Mouse (Mus musculus) MEL (cell line): ENCODE measurements around the gene Agpat1. TPM values are rescaled to one million over a fixed set of nuclear protein-coding genes. Genes with fewer than 3 reads are reported as not detected.

Experiments
- DNase-seq: peaks from one replicate; pipeline ENCODE4 v3.0.0; 2011; ENCODE audit warnings: low read depth, low spot score
- H3K27ac ChIP-seq: 2 replicates; pipeline ENCODE4 v1.5.1; 2012; ENCODE audit warnings: low read depth, mild to moderate bottlenecking, control low read depth, low read length, moderate library complexity; ENCODE audit not compliant: control insufficient read depth
- H3K27me3 ChIP-seq, 2 experiments: fragments of 150-350 bp in 1 of 2; sonication (generic) in 1 of 2; 2 replicates each; pipeline ENCODE4 v1.6.1; 2012; ENCODE audit warnings: low read length in 2 of 2, mild to moderate bottlenecking in 2 of 2, improper control_type of control experiment in 1 of 2, moderate library complexity in 1 of 2; ENCODE audit not compliant: insufficient read depth in 2 of 2, control insufficient read depth in 1 of 2
- H3K36me3 ChIP-seq, 2 experiments: 2 replicates each; pipeline ENCODE4 v1.6.1; 2012 to 2014; ENCODE audit warnings: low read length in 2 of 2, improper control_type of control experiment in 1 of 2, inconsistent platforms in 1 of 2, mild to moderate bottlenecking in 1 of 2; ENCODE audit not compliant: insufficient read depth in 2 of 2, control insufficient read depth in 1 of 2
- H3K4me1 ChIP-seq, 2 experiments: fragments of 150-350 bp in 1 of 2; sonication (generic) in 1 of 2; 2 replicates each; pipeline ENCODE4 v1.6.1; 2012; ENCODE audit warnings: low read length in 2 of 2, improper control_type of control experiment in 1 of 2, mild to moderate bottlenecking in 1 of 2; ENCODE audit not compliant: insufficient read depth in 2 of 2, control insufficient read depth in 1 of 2
- H3K4me3 ChIP-seq, 2 experiments: fragments of 150-350 bp in 1 of 2; sonication (generic) in 1 of 2; 2 replicates each; pipeline ENCODE4 v1.5.1; 2012; ENCODE audit warnings: low read depth in 2 of 2, low read length in 2 of 2, mild to moderate bottlenecking in 2 of 2, moderate library complexity in 2 of 2, control low read depth in 1 of 2, improper control_type of control experiment in 1 of 2; ENCODE audit not compliant: control insufficient read depth in 1 of 2, insufficient read depth in 1 of 2
- H3K79me2 ChIP-seq: 2 replicates; pipeline ENCODE4 v1.6.1; 2012; ENCODE audit warnings: mild to moderate bottlenecking, low read length, moderate library complexity; ENCODE audit not compliant: control insufficient read depth, poor library complexity, insufficient read depth
- H3K9ac ChIP-seq: 2 replicates; pipeline ENCODE4 v1.6.1; 2012; ENCODE audit warnings: low read depth, mild to moderate bottlenecking, control low read depth, low read length, moderate library complexity; ENCODE audit not compliant: control insufficient read depth, poor library complexity, severe bottlenecking
- H3K9me3 ChIP-seq: fragments of 150-350 bp; sonication (generic); replicated peaks from 2 replicates; pipeline ENCODE4 v1.6.1; 2012; ENCODE audit warnings: mild to moderate bottlenecking, low read length, improper control_type of control experiment, moderate library complexity; ENCODE audit not compliant: insufficient read depth
- BHLHE40 ChIP-seq: IDR thresholded peaks from 2 replicates; pipeline ENCODE4 v1.6.1; 2012; ENCODE audit warnings: low read depth, mild to moderate bottlenecking, inconsistent platforms, low read length, improper control_type of control experiment, borderline replicate concordance
- CHD1 ChIP-seq: IDR thresholded peaks from 2 replicates; pipeline ENCODE4 v1.6.1; 2012; ENCODE audit warnings: low read depth, mild to moderate bottlenecking, inconsistent platforms, low read length, improper control_type of control experiment
- CTCF ChIP-seq, 3 experiments: IDR thresholded peaks in 2 of 3; conservative IDR thresholded peaks in 1 of 3; 2 replicates each; pipeline ENCODE4 v1.5.1; 2011 to 2012; ENCODE audit warnings: low read length in 3 of 3, low read depth in 2 of 3, mild to moderate bottlenecking in 2 of 3, improper control_type of control experiment in 1 of 3, inconsistent platforms in 1 of 3, mixed read lengths in 1 of 3, moderate library complexity in 1 of 3; ENCODE audit not compliant: control insufficient read depth in 1 of 3, insufficient read depth in 1 of 3, poor library complexity in 1 of 3, severe bottlenecking in 1 of 3
- E2F4 ChIP-seq: IDR thresholded peaks from 2 replicates; pipeline ENCODE4 v1.6.1; 2011; ENCODE audit warnings: low read depth, low read length, improper control_type of control experiment, borderline replicate concordance
- ELF1 ChIP-seq: IDR thresholded peaks from 2 replicates; pipeline ENCODE4 v1.6.1; 2014; ENCODE audit warnings: low read depth, mild to moderate bottlenecking, inconsistent platforms, low read length, improper control_type of control experiment, moderate library complexity
- ETS1 ChIP-seq: IDR thresholded peaks from 2 replicates; pipeline ENCODE4 v1.6.1; 2012; ENCODE audit warnings: low read depth, mild to moderate bottlenecking, inconsistent platforms, low read length, improper control_type of control experiment, moderate library complexity
- GABPA ChIP-seq: IDR thresholded peaks from 2 replicates; pipeline ENCODE4 v1.6.1; 2012; ENCODE audit warnings: low read depth, mild to moderate bottlenecking, inconsistent platforms, low read length, improper control_type of control experiment, moderate library complexity
- HCFC1 ChIP-seq: IDR thresholded peaks from 2 replicates; pipeline ENCODE4 v1.6.1; 2012; ENCODE audit warnings: low read depth, mild to moderate bottlenecking, inconsistent platforms, low read length, improper control_type of control experiment, moderate library complexity
- KAT2A ChIP-seq: conservative IDR thresholded peaks from 2 replicates; pipeline ENCODE4 v1.6.1; 2012; ENCODE audit warnings: low read depth, low read length, improper control_type of control experiment, inconsistent platforms
- MAFK ChIP-seq: IDR thresholded peaks from 2 replicates; pipeline ENCODE4 v1.6.1; 2011; ENCODE audit warnings: low read depth, mild to moderate bottlenecking, low read length, improper control_type of control experiment, borderline replicate concordance
- MAX ChIP-seq: IDR thresholded peaks from 2 replicates; pipeline ENCODE4 v1.6.1; 2011; ENCODE audit warnings: low read length, improper control_type of control experiment
- MAZ ChIP-seq: IDR thresholded peaks from 2 replicates; pipeline ENCODE4 v1.6.1; 2012; ENCODE audit warnings: low read depth, mild to moderate bottlenecking, inconsistent platforms, low read length, improper control_type of control experiment
- MEF2A ChIP-seq: IDR thresholded peaks from 2 replicates; pipeline ENCODE4 v1.6.1; 2014; ENCODE audit warnings: low read depth, mild to moderate bottlenecking, inconsistent platforms, low read length, improper control_type of control experiment; ENCODE audit not compliant: poor library complexity, insufficient replicate concordance, severe bottlenecking; ENCODE audit errors: extremely low read depth
- MYC ChIP-seq: IDR thresholded peaks from 2 replicates; pipeline ENCODE4 v1.6.1; 2011; ENCODE audit warnings: low read depth, mild to moderate bottlenecking, low read length, improper control_type of control experiment, moderate library complexity
- NELFE ChIP-seq: IDR thresholded peaks from 2 replicates; pipeline ENCODE4 v1.6.1; 2011; ENCODE audit warnings: low read depth, low read length, improper control_type of control experiment
- NRF1 ChIP-seq: IDR thresholded peaks from 2 replicates; pipeline ENCODE4 v1.6.1; 2014; ENCODE audit warnings: low read depth, mild to moderate bottlenecking, inconsistent platforms, low read length, improper control_type of control experiment, moderate library complexity; ENCODE audit not compliant: poor library complexity, insufficient read depth, severe bottlenecking
- RAD21 ChIP-seq: IDR thresholded peaks from 2 replicates; pipeline ENCODE4 v1.6.1; 2011; ENCODE audit warnings: mild to moderate bottlenecking, low read depth, low read length, improper control_type of control experiment
- SIN3A ChIP-seq: IDR thresholded peaks from 2 replicates; pipeline ENCODE4 v1.6.1; 2012; ENCODE audit warnings: low read length, improper control_type of control experiment, inconsistent platforms
- TCF12 ChIP-seq: IDR thresholded peaks from 2 replicates; pipeline ENCODE4 v1.6.1; 2014; ENCODE audit warnings: low read depth, mild to moderate bottlenecking, inconsistent platforms, low read length, improper control_type of control experiment, moderate library complexity
- UBTF ChIP-seq: IDR thresholded peaks from 2 replicates; pipeline ENCODE4 v1.6.1; 2012; ENCODE audit warnings: low read depth, mild to moderate bottlenecking, inconsistent platforms, low read length, improper control_type of control experiment, moderate library complexity, borderline replicate concordance; ENCODE audit not compliant: insufficient read depth
- ZKSCAN1 ChIP-seq: IDR thresholded peaks from 2 replicates; pipeline ENCODE4 v1.6.1; 2012; ENCODE audit warnings: low read depth, mild to moderate bottlenecking, inconsistent platforms, low read length, improper control_type of control experiment, moderate library complexity
- ZMIZ1 ChIP-seq: IDR thresholded peaks from 2 replicates; pipeline ENCODE4 v1.6.1; 2012; ENCODE audit warnings: low read depth, mild to moderate bottlenecking, inconsistent platforms, low read length, improper control_type of control experiment, moderate library complexity
- ZNF384 ChIP-seq: IDR thresholded peaks from 2 replicates; pipeline ENCODE4 v1.6.1; 2012; ENCODE audit warnings: low read depth, mild to moderate bottlenecking, inconsistent platforms, low read length, improper control_type of control experiment
- polyA plus RNA-seq, 2 experiments: library from polyadenylated mRNA; stranded (reverse) in 1 of 2; unstranded in 1 of 2; fragments of >175 nt in 1 of 2; fragments of >200 nt in 1 of 2; gene quantifications; 2 replicates each; pipeline versions ENCODE4 v1.2.1 to v1.2.4; 2012; ENCODE audit warnings: low replicate concordance in 2 of 2, low read depth in 1 of 2; ENCODE audit not compliant: insufficient read length in 2 of 2, insufficient read depth in 1 of 2, missing spikeins in 1 of 2
- total RNA-seq: library from RNA; depleted of rRNA; stranded (reverse); fragments of 300-350 nt; gene quantifications from 2 replicates; pipeline ENCODE4 v1.2.3, GENCODE M21; 2012

Agpat1 gene
- total and polyA plus RNA-seq, 3 experiments: 85.2 to 153 TPM; not detected in 1

DNA sequence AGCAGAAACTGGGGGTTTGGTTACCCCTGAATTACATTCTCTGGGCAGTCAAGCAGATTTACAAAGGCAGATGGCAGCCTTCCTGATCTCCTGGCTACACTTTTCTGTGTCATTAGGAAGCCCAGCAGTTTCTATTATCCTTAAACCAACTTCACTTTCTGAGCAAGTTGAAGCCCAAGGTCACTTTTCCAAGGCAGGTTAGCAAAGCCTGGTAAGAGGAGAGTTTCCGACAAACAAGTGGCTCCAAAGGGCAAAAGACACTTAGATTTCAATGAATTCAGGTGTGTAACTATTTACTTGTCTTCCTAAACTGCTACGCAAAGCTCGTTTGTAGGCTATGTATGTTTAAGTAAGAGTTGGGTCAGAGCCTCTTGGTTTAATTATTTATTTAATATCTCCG, 39.3 kb downstream of the Agpat1 start:
- Histone ChIP-seq H3K9ac (no peak overlapping the region), H3K4me1 (peaks cover 0 to 18% of the 10 kb centered on the region in 2 experiments; a peak in 3 of 4 replicates), H3K79me2 (peaks cover 13% of the 10 kb centered on the region), H3K4me3 (no peak overlapping the region), H3K27me3 (peaks cover 3% of the 10 kb centered on the region in 2 experiments; a peak in 3 of 4 replicates), H3K27ac (no peak overlapping the region), H3K36me3 (peaks cover 0 to 12% of the 10 kb centered on the region in 2 experiments; a peak in 2 of 4 replicates), H3K9me3 (no peaks in the 10 kb centered on the region)
- no peak for TF ChIP-seq HCFC1
- no peak for TF ChIP-seq TCF12
- no peak for TF ChIP-seq ZMIZ1
- TF ChIP-seq MEF2A: no peak
- no peak for TF ChIP-seq CTCF (IDR thresholded peaks at IDR 0.05 in 2 of 3, conservative IDR thresholded peaks at IDR 0.05 in 1 of 3; ENCODE audit: control insufficient read depth in 1 of 3, insufficient read depth in 1 of 3, low read depth in 2 of 3, low read length in 3 of 3, poor library complexity in 1 of 3, severe bottlenecking in 1 of 3)
- no peak for DNase-seq

DNA sequence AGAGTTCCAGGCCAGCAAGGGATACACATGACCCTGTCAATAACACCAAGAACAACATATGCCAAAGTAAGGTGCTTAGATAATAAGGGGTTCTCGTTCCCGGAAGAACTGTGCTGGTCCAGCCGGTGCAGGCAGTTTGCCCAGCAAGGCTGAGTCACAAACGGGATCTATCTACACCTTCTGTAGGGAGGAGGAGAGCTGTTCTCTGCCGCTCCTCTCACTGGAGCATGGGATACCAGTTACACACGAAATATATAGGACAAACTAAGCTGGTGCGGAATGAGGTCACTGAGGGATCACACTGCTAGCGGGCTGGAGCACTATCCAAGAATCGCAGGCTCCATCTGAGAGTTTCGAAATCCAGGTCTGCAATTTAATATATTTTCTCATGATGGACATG, 39.9 kb downstream of the Agpat1 start:
- Histone ChIP-seq H3K4me3 (no peak overlapping the region), H3K4me1 (peaks cover 0 to 20% of the 10 kb centered on the region in 2 experiments; a peak in 3 of 4 replicates), H3K9me3 (no peaks in the 10 kb centered on the region), H3K27ac (no peak overlapping the region), H3K27me3 (peaks cover 0 to 3% of the 10 kb centered on the region in 2 experiments; a peak in 1 of 4 replicates), H3K79me2 (peaks cover 15% of the 10 kb centered on the region), H3K9ac (no peak overlapping the region), H3K36me3 (peaks cover 0 to 12% of the 10 kb centered on the region in 2 experiments; a peak in 2 of 4 replicates)
- no peak for TF ChIP-seq MAZ
- no peak for TF ChIP-seq BHLHE40
- no peak for TF ChIP-seq CTCF (IDR thresholded peaks at IDR 0.05 in 2 of 3, conservative IDR thresholded peaks at IDR 0.05 in 1 of 3; ENCODE audit: control insufficient read depth in 1 of 3, insufficient read depth in 1 of 3, low read depth in 2 of 3, low read length in 3 of 3, poor library complexity in 1 of 3, severe bottlenecking in 1 of 3)
- no peak for TF ChIP-seq RAD21
- TF ChIP-seq ETS1: no peak
- no peak for TF ChIP-seq MYC
- TF ChIP-seq ELF1: no peak
- no peak for TF ChIP-seq MAX
- TF ChIP-seq ZKSCAN1: no peak
- TF ChIP-seq UBTF: no peak
- TF ChIP-seq HCFC1: no peak
- no peak for TF ChIP-seq ZNF384
- TF ChIP-seq NRF1: no peak
- no peak for TF ChIP-seq CHD1
- TF ChIP-seq KAT2A: no peak
- no peak for TF ChIP-seq MAFK
- no peak; the same call in 1 of the 2 replicates for TF ChIP-seq NELFE
- TF ChIP-seq E2F4: no peak
- no peak for TF ChIP-seq GABPA
- no peak for TF ChIP-seq SIN3A
- DNase-seq: no peak
